Mouse (Mus musculus) liver, embryonic 14.5 days (tissue): ENCODE measurements around the gene Tbc1d14.

Source experiments
- CTCF ChIP-seq: IDR thresholded peaks from 2 replicates; pipeline ENCODE4 v1.5.1; 2016; ENCODE audit warnings: antibody characterized with exemption, low read depth, control low read depth
- EP300 ChIP-seq: IDR thresholded peaks from 2 replicates; pipeline ENCODE4 v1.6.1; 2016; ENCODE audit warnings: antibody characterized with exemption, low read depth

DNA sequence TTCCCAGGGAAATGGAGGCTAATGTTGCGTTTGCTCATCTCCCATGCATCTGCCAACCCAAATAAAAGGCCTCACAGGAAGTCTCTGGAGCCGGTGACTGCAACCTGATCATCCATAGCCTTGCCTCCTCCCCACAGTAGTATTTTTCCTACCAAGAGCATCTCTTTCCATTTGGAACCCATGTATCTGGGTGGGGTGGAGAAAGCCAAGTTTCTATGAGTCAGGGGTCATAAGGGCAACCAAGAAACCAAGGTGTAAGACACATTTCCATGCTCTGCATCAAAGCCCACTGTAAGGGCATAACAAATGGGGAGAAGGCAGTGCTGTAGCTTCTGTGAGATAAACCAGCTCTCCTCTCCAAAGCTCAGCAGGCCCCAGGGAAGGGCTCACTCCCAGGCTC is 131.8 kb downstream of the Tbc1d14 start:
- TF ChIP-seq CTCF = no peak
- TF ChIP-seq EP300 = no peak
